Comparison of ENCODE assay signal across 7 mouse cellular contexts in genomic region chr7:89404081-89404733, GRCm38 (mm10). TPM values are rescaled to one million over a fixed set of nuclear protein-coding genes. Genes with fewer than 3 reads are reported as not detected.
DNase-seq lines count a peak whose midpoint lies in the region; ATAC-seq lines count a peak whose summit lies in the region.

TSS of gene Tmem135 (minus strand) at chr7:89404222.
TSS of gene Fzd4 (plus strand) at chr7:89404355.

- DNase-seq in adrenal gland, postnatal 14 days, result peak; percentile 98
- DNase-seq in embryonic facial prominence, embryonic 11.5 days (ENCODE audit: low spot score), result peak; percentile 98
- DNase-seq in heart, adult 11 months, result peak; percentile 100
- DNase-seq in kidney, adult 18-20 months, result peak; percentile 97
- peak; percentile 99 for DNase-seq in limb, embryonic 11.5 days (ENCODE audit: low spot score)
- DNase-seq in midbrain, embryonic 14.5 days, result peak; percentile 96
- DNase-seq in spleen, adult 18-20 months, result peak; percentile 73 to 82

- H3K9me3 ChIP-seq in embryonic facial prominence, embryonic 11.5 days (replicated peaks; ENCODE audit: control insufficient read depth, low read length), result no peaks in the 10 kb centered on the region
- no peaks in the 10 kb centered on the region for H3K9me3 ChIP-seq in limb, embryonic 11.5 days (ENCODE audit: control insufficient read depth, low read length)
- no peaks in the 10 kb centered on the region for H3K9me3 ChIP-seq in midbrain, embryonic 14.5 days (ENCODE audit: control insufficient read depth, low read length)

- peaks cover 6% of the 10 kb centered on the region; the same call in 1 of the 2 replicates for H3K4me1 ChIP-seq in embryonic facial prominence, embryonic 11.5 days (ENCODE audit: control insufficient read depth, insufficient read depth, low read length)
- peaks cover 3% of the 10 kb centered on the region; the same call in 1 of the 2 replicates for H3K4me1 ChIP-seq in limb, embryonic 11.5 days (ENCODE audit: control insufficient read depth, insufficient read depth, low read length)
- H3K4me1 ChIP-seq in midbrain, embryonic 14.5 days (ENCODE audit: control insufficient read depth, insufficient read depth, low read length), result peaks cover 9% of the 10 kb centered on the region; the same call in 1 of the 2 replicates

- ATAC-seq in embryonic facial prominence, embryonic 11.5 days (replicated peaks; ENCODE audit: insufficient number of reproducible peaks, low FRiP score, low TSS enrichment, low read depth), result peak; percentile 96
- peak; percentile 97 for ATAC-seq in limb, embryonic 11.5 days (ENCODE audit: insufficient number of reproducible peaks, low FRiP score, low TSS enrichment, low read depth)
- peak; percentile 96 for ATAC-seq in midbrain, embryonic 14.5 days (ENCODE audit: low FRiP score, low TSS enrichment)

- H3K27me3 ChIP-seq in embryonic facial prominence, embryonic 11.5 days (ENCODE audit: control insufficient read depth, insufficient read depth, low read length), result no peaks in the 10 kb centered on the region
- no peaks in the 10 kb centered on the region for H3K27me3 ChIP-seq in limb, embryonic 11.5 days (ENCODE audit: control insufficient read depth, insufficient read depth, low read length)
- H3K27me3 ChIP-seq in midbrain, embryonic 14.5 days (ENCODE audit: control insufficient read depth, insufficient read depth, low read length), result peaks cover 20% of the 10 kb centered on the region

- H3K4me3 ChIP-seq in embryonic facial prominence, embryonic 11.5 days (ENCODE audit: low read depth, low read length), result peak within 1 kb of the TSS; percentile 75
- H3K4me3 ChIP-seq in limb, embryonic 11.5 days (ENCODE audit: low read depth, low read length), result peak within 1 kb of the TSS; percentile 90
- H3K4me3 ChIP-seq in midbrain, embryonic 14.5 days (replicated peaks; ENCODE audit: low read depth, low read length), result peak within 1 kb of the TSS; percentile 65

- H3K4me2 ChIP-seq in embryonic facial prominence, embryonic 11.5 days (ENCODE audit: low read depth, low read length), result peak within 1 kb of the TSS; percentile 94
- peak within 1 kb of the TSS; percentile 94 for H3K4me2 ChIP-seq in limb, embryonic 11.5 days (ENCODE audit: low read depth, severe bottlenecking)
- peak within 1 kb of the TSS; percentile 100 for H3K4me2 ChIP-seq in midbrain, embryonic 14.5 days (ENCODE audit: low read length)

- peak within 1 kb of the TSS; percentile 72 for H3K27ac ChIP-seq in embryonic facial prominence, embryonic 11.5 days (replicated peaks; ENCODE audit: low read depth, low read length)
- H3K27ac ChIP-seq in limb, embryonic 11.5 days (replicated peaks; ENCODE audit: low read depth, low read length), result peak within 1 kb of the TSS; percentile 70
- peak within 1 kb of the TSS; percentile 78 for H3K27ac ChIP-seq in midbrain, embryonic 14.5 days (replicated peaks; ENCODE audit: low read depth, low read length)

- peaks cover 2% of the 10 kb centered on the region for H3K36me3 ChIP-seq in embryonic facial prominence, embryonic 11.5 days (replicated peaks; ENCODE audit: control insufficient read depth, insufficient read depth, low read depth, low read length)
- H3K36me3 ChIP-seq in limb, embryonic 11.5 days (ENCODE audit: control insufficient read depth, insufficient read depth, low read length), result peaks cover 2% of the 10 kb centered on the region; the same call in 1 of the 2 replicates
- H3K36me3 ChIP-seq in midbrain, embryonic 14.5 days (ENCODE audit: control insufficient read depth, insufficient read depth, low read length), result no peaks in the 10 kb centered on the region

- 0% methylated on average over 49 of the region's 62 CpGs for WGBS in embryonic facial prominence, embryonic 11.5 days
- under 1% methylated on average over 57 of the region's 62 CpGs for WGBS in limb, embryonic 11.5 days
- WGBS in midbrain, embryonic 14.5 days, result under 1% methylated on average over 58 of the region's 62 CpGs

- peak within 1 kb of the TSS; percentile 79 for H3K9ac ChIP-seq in embryonic facial prominence, embryonic 11.5 days (replicated peaks; ENCODE audit: low read length)
- H3K9ac ChIP-seq in limb, embryonic 11.5 days (ENCODE audit: low read length), result peak within 1 kb of the TSS; percentile 84
- peak within 1 kb of the TSS; percentile 60 for H3K9ac ChIP-seq in midbrain, embryonic 14.5 days (replicated peaks; ENCODE audit: low read length)

RNA-seq across cellular contexts. Expression of gene Tmem135, which starts in this region (rescaled TPM):
- total RNA-seq in adrenal gland, postnatal 14 days (2021), result 106 and 108 TPM in 2 replicates
- polyA plus RNA-seq in embryonic facial prominence, embryonic 11.5 days (2014; fragmentation: Nextera tagmentation; extraction: Ambion mirVana), result 17.9 and 18.5 TPM in 2 replicates
- 17.7 and 18.3 TPM in 2 replicates for polyA plus RNA-seq in limb, embryonic 11.5 days (2014; fragmentation: Nextera tagmentation; extraction: Ambion mirVana)
- polyA plus RNA-seq in midbrain, embryonic 14.5 days (2014; fragmentation: Nextera tagmentation; extraction: Ambion mirVana), result 24.0 and 26.4 TPM in 2 replicates

RNA-seq across cellular contexts. Expression of gene Fzd4, which starts in this region (rescaled TPM):
- 64.1 and 71.0 TPM in 2 replicates for total RNA-seq in adrenal gland, postnatal 14 days (2021)
- polyA plus RNA-seq in embryonic facial prominence, embryonic 11.5 days (2014; fragmentation: Nextera tagmentation; extraction: Ambion mirVana), result 12.4 and 15.6 TPM in 2 replicates
- 9.4 and 11.0 TPM in 2 replicates for polyA plus RNA-seq in limb, embryonic 11.5 days (2014; fragmentation: Nextera tagmentation; extraction: Ambion mirVana)
- polyA plus RNA-seq in midbrain, embryonic 14.5 days (2014; fragmentation: Nextera tagmentation; extraction: Ambion mirVana), result 1.4 and 2.6 TPM in 2 replicates

Comparison
In these comparisons a context has a peak if more than half of its experiments do, and no peak if none do; other contexts are left out.
1. Peak in every context shown above with its lines: DNase-seq, ATAC-seq, H3K4me3 ChIP-seq and H3K27ac ChIP-seq.